Mouse (Mus musculus): ENCODE data around the gene Rdh5. TPM values are rescaled to one million over a fixed set of nuclear protein-coding genes. Genes with fewer than 3 reads are reported as not detected.

Rdh5 gene
- polyA plus RNA-seq, 1 experiment from 2014 or later = 9.9 TPM

DNA sequence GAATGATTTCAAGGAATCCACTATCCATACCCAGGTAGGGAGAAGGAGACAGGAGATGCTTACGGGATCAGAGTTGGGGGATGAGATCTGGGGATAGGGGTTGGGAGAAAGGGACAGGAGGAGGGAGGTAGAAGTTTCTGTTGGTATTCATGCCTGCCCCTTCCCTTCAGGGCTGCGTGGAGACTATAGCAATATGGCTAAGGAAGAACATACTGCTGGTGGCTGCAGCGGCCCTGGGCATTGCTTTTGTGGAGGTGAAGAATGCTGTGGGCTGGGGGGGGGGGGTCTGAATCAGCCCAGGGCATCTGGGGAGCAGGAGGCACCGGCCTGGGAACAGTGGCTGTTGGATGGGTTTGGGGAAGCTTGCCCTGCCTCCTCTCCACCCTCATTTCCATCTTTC is 10.4 kb downstream of the Rdh5 start:
- H3K27ac ChIP-seq = no peak overlapping the region
- peaks cover 30% of the 10 kb centered on the region for H3K4me1 ChIP-seq
- WGBS = 86% methylated on average over 4 of the region's 4 CpGs
- H3K27me3 ChIP-seq (ENCODE audit: insufficient read depth, poor library complexity, severe bottlenecking) = 0 out of 2 replicates have a peak, but pooled peaks cover 5% of the 10 kb centered on the region
- H3K4me3 ChIP-seq = no peak overlapping the region
- DNase-seq (ENCODE audit: low spot score) = no peak
- H3K9me3 ChIP-seq = no peaks in the 10 kb centered on the region
- peaks cover 56% of the 10 kb centered on the region for H3K36me3 ChIP-seq

DNA sequence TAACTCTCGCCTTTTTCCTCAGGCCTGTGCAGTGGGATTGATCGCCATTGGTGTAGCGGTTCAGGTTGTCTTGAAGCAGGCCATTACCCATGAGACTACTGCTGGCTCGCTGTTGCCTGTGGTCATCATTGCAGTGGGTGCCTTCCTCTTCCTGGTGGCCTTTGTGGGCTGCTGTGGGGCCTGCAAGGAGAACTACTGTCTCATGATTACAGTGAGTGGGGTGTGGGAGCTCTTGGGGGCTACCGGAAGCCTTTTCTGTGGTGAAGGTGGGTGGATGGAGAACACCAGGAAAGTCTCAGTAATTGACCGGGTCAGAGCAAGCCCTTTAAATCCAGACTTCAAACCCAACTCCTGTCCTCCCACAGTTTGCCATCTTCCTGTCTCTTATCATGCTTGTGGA is 11.3 kb downstream of the Rdh5 start:
- DNase-seq (ENCODE audit: low spot score) = no peak
- 82% methylated on average over 6 of the region's 6 CpGs for WGBS
- Histone ChIP-seq H3K4me3 (peak overlapping the region; percentile 5; the same call in 1 of the 2 replicates), H3K36me3 (peaks cover 49% of the 10 kb centered on the region), H3K4me1 (peaks cover 30% of the 10 kb centered on the region), H3K27ac (0 out of 2 replicates have a peak overlapping the region, but pooled peaks have one; percentile 3), H3K27me3 (ENCODE audit: insufficient read depth, poor library complexity, severe bottlenecking) (0 out of 2 replicates have a peak, but pooled peaks cover 5% of the 10 kb centered on the region), H3K9me3 (no peaks in the 10 kb centered on the region)

DNA sequence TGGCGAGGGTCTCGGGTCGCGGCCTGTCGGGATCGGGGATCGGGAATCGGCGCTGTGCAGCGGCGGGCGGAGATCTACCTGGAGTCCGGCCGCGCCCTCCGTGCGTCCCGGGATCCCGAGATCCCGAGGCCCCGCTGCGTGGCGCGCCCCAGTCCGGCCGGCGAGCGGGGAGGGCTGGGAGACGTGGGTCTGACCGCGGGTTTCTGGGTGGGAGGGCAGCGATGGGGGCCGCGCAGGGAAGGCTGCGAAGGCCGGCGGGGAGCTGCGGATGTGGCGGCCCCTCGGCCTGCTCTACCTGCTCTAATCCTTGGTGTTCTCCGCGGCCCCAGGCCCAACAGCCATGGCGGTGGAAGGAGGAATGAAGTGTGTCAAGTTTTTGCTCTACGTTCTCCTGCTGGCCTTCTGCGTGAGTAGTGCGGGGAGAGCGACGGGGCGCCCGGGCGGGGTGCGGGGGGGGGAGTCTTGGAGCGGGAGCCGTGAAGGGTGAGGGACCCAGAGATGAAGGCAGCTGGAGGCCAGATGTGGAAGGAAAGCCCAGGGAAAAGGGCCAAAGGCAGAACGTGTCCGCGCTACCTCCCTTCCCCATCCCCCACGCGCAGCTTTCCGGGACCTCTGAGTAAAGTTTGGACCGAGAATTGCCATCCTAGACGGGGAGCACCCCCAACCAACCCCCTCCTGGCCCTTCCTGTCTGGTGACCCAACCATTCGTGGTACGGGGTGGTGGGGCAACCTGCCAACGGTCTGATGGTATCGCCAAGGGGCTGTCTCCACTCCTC is 12.4 kb downstream of the Rdh5 start:
- H3K9me3 ChIP-seq = no peaks in the 10 kb centered on the region
- H3K27me3 ChIP-seq (ENCODE audit: insufficient read depth, poor library complexity, severe bottlenecking) = 0 out of 2 replicates have a peak, but pooled peaks cover 5% of the 10 kb centered on the region
- peak; percentile 79 for DNase-seq (ENCODE audit: low spot score)
- peaks cover 42% of the 10 kb centered on the region for H3K36me3 ChIP-seq
- H3K4me1 ChIP-seq = peaks cover 30% of the 10 kb centered on the region
- peak overlapping the region; percentile 96 for H3K27ac ChIP-seq
- H3K4me3 ChIP-seq = peak overlapping the region; percentile 90
- WGBS = 1% methylated on average over 65 of the region's 66 CpGs

DNA sequence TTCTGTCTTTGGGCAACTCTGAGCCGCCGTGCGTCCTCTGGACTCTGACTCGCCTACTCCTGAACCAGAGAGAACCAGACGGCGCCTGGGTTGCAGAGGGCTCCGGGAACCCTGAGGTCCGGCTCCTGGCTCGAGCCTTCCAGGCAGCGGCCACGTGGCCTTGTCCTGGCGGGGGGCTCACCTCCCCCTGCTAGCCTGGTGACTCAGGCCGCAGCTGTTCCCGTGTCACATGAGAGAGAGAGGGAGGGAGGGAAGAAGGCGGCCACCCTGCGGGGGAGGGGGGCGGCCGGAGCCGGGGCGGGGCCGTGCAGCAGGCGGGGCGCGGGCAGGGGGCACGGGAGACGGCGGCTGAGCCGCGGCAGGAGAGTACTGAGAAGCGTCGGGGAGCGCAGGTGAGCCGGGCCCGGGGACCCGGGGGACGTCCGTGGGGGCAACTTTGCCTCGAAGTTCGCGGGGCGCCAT is 13.1 kb downstream of the Rdh5 start:
- DNase-seq (ENCODE audit: low spot score) = peak; percentile 94
- Histone ChIP-seq H3K9me3 (no peaks in the 10 kb centered on the region), H3K27ac (peak overlapping the region; percentile 96), H3K4me1 (peaks cover 30% of the 10 kb centered on the region), H3K36me3 (peaks cover 36% of the 10 kb centered on the region), H3K27me3 (ENCODE audit: insufficient read depth, poor library complexity, severe bottlenecking) (0 out of 2 replicates have a peak, but pooled peaks cover 5% of the 10 kb centered on the region), H3K4me3 (peak overlapping the region; percentile 90)
- WGBS = under 1% methylated on average over 35 of the region's 41 CpGs

DNA sequence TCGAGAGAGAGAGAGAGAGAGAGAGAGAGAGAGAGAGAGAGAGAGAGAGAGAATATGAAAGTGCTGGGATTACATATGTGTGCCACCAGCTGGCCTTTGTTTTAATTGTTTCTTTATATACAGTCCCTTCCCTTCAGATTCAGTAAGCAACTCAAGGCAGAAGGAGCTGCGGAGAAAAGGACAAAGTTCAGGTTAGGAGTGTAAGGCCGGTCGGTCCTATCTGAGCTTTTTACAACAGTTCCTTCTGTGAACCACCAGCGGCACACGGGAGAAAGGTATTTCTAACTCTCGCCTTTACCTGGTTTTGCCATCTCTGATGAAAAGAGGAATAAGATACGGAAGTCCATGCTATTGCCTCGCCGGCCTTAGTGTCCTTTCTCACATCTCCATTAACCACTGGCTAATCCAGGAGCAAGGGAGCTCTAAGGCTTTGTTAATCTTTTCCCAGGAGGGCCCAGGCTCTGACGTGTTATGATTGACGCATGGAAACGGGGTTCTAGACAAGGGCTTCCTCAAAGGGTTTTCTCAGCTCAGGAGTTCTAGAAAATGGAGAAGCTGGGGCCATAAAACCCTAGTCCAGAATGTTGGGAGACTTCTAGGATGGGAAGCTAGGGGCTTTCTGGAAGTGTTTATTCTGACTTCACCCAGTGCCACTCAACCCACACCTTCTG is 13.8 kb downstream of the Rdh5 start:
- Histone ChIP-seq H3K9me3 (no peaks in the 10 kb centered on the region), H3K27ac (peak overlapping the region; percentile 96), H3K4me1 (peaks cover 30% of the 10 kb centered on the region), H3K27me3 (ENCODE audit: insufficient read depth, poor library complexity, severe bottlenecking) (0 out of 2 replicates have a peak, but pooled peaks cover 5% of the 10 kb centered on the region), H3K36me3 (peaks cover 29% of the 10 kb centered on the region), H3K4me3 (peak overlapping the region; percentile 90)
- DNase-seq (ENCODE audit: low spot score) = no peak
- 55% methylated on average over 13 of the region's 13 CpGs for WGBS

DNA sequence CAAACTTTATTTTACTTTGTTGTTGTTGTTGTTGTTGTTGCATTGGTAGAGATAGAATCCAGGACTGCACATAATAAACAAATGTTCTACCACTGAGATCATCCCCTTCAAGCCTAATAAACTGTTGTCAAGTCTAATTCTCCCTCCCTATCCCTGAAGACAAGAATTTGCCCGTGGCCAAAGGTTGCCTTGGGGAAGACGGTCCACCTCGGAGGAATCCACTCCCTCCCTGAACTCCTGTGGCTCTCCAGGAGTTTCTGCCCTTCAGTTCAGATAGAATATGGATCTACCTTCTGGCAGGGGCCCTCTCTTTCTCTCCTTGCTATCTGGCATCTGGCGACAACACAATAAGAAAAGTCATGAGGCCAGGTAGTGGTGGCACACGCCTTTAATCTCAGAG is 17.9 kb downstream of the Rdh5 start:
- 0 out of 2 replicates have a peak, but pooled peaks cover 5% of the 10 kb centered on the region for H3K27me3 ChIP-seq (ENCODE audit: insufficient read depth, poor library complexity, severe bottlenecking)
- H3K9me3 ChIP-seq = no peaks in the 10 kb centered on the region
- H3K27ac ChIP-seq = no peak overlapping the region
- WGBS = 69% methylated on average over 5 of the region's 5 CpGs
- peaks cover 8% of the 10 kb centered on the region for H3K4me1 ChIP-seq
- no peak for DNase-seq (ENCODE audit: low spot score)
- H3K36me3 ChIP-seq = no peaks in the 10 kb centered on the region
- H3K4me3 ChIP-seq = no peak overlapping the region

DNA sequence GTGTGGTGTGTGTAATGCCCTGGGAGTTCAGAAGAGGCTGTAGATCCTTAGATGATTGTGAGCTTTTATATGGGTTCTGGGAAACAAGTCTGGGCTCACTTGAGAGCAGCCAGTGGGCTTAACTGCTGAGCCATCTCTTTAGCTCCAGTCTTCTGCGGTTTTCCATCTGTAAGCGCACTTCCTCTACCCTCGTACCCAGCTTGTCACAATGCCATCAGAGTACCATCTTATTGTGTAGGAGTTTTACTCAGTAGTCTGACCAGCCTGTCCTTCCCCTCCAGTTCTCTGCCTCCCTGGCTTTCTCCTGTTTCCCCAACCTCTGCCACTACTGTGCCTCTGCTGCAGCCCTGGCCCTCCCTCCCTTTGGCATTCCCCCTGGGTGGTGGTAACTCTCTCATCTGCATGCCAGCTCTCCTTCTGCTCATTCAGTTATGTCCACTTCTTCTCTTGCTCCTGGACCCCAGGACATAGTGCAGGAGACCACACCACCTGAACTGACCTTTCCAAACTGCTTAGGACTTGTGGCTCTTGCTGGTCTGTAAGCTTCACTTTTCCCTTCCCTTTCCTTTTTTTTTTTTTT is 20.2 kb downstream of the Rdh5 start:
- H3K4me3 ChIP-seq = no peak overlapping the region
- no peaks in the 10 kb centered on the region for H3K36me3 ChIP-seq
- H3K4me1 ChIP-seq = no peaks in the 10 kb centered on the region
- peaks cover 2% of the 10 kb centered on the region; the same call in 1 of the 2 replicates for H3K27me3 ChIP-seq (ENCODE audit: insufficient read depth, poor library complexity, severe bottlenecking)
- WGBS = 78% methylated on average over 3 of the region's 3 CpGs
- H3K9me3 ChIP-seq = no peaks in the 10 kb centered on the region
- DNase-seq (ENCODE audit: low spot score) = no peak
- H3K27ac ChIP-seq = no peak overlapping the region

DNA sequence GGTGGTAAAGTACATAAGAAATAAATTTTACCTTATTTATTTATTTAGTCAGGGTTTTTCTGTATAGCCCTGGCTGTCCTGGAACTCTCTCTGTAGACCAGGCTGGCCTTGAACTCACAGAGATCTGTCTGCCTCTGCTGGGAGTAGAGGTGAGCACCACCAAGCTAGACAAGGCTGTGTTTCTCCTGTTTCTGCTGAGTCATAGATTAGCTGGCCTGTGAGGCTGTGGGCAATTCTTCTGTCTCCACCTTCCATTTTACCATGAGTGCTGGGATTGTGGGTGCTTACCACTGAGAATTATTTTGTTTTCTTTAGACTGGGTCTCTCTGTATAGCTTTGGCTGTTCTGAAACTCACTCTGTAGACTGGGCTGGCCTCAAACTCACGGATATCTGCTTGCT is 21.3 kb downstream of the Rdh5 start:
- DNase-seq (ENCODE audit: low spot score) = no peak
- no peaks in the 10 kb centered on the region; the same call in 1 of the 2 replicates for H3K4me1 ChIP-seq
- WGBS = 74% methylated on average over 1 of the region's 1 CpGs
- H3K9me3 ChIP-seq = no peaks in the 10 kb centered on the region
- no peaks in the 10 kb centered on the region for H3K36me3 ChIP-seq
- H3K27me3 ChIP-seq (ENCODE audit: insufficient read depth, poor library complexity, severe bottlenecking) = peaks cover 13% of the 10 kb centered on the region
- H3K27ac ChIP-seq = no peak overlapping the region
- H3K4me3 ChIP-seq = no peak overlapping the region

DNA sequence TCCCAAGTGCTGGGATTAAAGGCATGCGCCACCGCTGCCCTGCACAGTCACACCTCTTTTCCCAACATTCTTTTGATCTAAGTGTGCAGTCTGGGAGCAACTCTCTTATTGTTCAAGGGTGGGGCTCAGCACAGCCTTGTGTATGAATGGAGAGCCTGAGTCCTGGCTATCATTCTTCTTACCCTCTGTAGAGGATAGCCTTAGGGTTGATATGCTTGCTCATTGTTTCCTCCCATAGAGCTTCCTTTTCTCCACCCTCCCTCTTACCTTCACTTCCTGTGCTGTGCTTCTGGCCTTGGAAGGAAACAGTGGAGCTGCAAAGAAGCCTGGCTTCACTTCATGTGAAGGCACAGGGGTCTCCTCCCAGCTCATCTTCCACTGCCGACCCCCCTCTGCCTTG is 22.0 kb downstream of the Rdh5 start, which contains the start of gene Cd63:
TSS of gene Cd63 (plus strand) at position 292 of the 400 bp plus-strand sequence.
- Histone ChIP-seq H3K36me3 (no peaks in the 10 kb centered on the region), H3K4me1 (peaks cover 6% of the 10 kb centered on the region; the same call in 1 of the 2 replicates), H3K4me3 (no peak within 1 kb of the TSS), H3K27ac (no peak within 1 kb of the TSS), H3K9me3 (no peaks in the 10 kb centered on the region), H3K27me3 (ENCODE audit: insufficient read depth, poor library complexity, severe bottlenecking) (peaks cover 20% of the 10 kb centered on the region)
- 89% methylated on average over 3 of the region's 3 CpGs for WGBS
- no peak for DNase-seq (ENCODE audit: low spot score)

DNA sequence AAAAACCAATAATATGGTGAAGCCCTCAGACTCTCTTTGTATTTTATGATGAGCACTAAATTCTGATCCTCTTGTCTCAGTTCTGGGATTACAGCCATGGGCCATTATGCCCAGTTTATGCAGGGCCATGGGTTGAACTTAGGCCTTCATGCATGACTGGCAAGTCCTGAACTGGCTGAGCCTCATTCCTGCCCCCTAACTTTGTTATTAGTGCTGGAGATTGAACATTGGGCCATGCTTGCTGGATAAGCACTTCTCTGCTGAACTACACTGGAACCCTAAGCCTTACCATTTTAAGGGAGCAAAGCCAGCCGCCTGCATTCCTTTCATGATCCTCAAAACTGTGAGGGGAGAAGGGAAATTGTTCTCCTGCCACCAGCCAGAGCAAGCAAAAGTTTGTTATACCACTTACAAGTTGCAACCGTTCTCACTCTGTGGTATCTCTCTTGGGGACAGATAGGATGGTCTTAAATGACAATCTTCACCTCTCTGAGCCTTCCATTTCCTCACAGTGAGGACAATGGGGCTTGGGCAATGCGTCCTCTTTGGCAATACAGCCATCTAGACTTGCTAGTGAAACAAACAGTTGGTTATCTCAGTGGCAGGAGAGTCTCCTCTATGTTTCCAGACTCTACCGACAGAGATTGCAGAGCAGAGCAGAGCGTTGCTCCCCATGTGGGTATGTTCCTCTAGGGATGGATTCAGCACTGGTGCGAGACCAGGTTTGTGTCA is 22.8 kb downstream of the Rdh5 start:
- H3K36me3 ChIP-seq = no peaks in the 10 kb centered on the region
- no peak overlapping the region for H3K27ac ChIP-seq
- H3K27me3 ChIP-seq (ENCODE audit: insufficient read depth, poor library complexity, severe bottlenecking) = peaks cover 21% of the 10 kb centered on the region
- WGBS = 54% methylated on average over 6 of the region's 6 CpGs
- no peak overlapping the region for H3K4me3 ChIP-seq
- no peaks in the 10 kb centered on the region for H3K9me3 ChIP-seq
- DNase-seq (ENCODE audit: low spot score) = no peak
- H3K4me1 ChIP-seq = peaks cover 12% of the 10 kb centered on the region; the same call in 1 of the 2 replicates

DNA sequence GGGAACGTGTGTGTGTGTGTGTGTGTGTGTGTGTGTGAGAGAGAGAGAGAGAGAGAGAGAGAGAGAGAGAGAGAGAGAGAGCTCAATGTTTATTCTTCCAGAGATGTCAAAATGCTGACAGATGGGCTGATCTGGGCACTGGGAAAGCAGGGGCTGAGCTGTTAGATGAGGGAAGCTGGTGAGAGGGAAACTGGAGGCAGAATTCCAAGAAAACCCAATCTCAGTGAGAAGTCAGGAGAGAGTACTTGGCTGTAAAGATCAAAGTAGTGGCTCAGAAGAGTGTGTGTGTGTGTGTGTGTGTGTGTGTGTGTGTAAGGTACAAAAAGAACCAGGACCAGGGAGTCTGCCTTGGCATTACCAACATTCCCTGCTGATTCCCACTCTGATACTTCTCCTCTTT is 25.2 kb downstream of the Rdh5 start:
- no peak overlapping the region for H3K4me3 ChIP-seq
- no peaks in the 10 kb centered on the region for H3K36me3 ChIP-seq
- no peak for DNase-seq (ENCODE audit: low spot score)
- WGBS = 30% methylated on average over 1 of the region's 1 CpGs
- H3K27me3 ChIP-seq (ENCODE audit: insufficient read depth, poor library complexity, severe bottlenecking) = peaks cover 27% of the 10 kb centered on the region
- peaks cover 14% of the 10 kb centered on the region; the same call in 1 of the 2 replicates for H3K4me1 ChIP-seq
- H3K27ac ChIP-seq = no peak overlapping the region
- H3K9me3 ChIP-seq = no peaks in the 10 kb centered on the region

DNA sequence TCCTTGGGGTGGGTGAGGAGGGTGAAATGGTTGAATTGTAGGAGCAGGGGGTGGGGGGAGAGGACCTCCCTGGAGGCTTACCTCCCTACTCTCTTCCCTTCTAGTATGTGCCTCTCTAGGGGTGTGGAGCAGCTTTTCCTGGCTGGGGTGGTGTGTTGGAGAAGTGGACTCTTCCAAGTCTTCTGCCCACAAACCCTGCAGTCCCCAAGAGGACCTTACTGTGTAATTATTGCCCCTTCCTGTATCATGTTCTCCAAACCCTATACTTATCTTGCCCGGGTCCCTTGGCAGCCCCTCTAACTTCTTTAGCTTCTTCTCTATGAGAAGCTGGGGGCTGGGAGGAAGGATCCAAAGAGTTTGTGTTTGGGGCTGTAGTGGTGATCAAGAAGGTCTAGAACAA is 25.9 kb downstream of the Rdh5 start:
- Histone ChIP-seq H3K27ac (no peak overlapping the region), H3K36me3 (no peaks in the 10 kb centered on the region), H3K4me1 (peaks cover 16% of the 10 kb centered on the region; the same call in 1 of the 2 replicates), H3K4me3 (no peak overlapping the region), H3K9me3 (no peaks in the 10 kb centered on the region), H3K27me3 (ENCODE audit: insufficient read depth, poor library complexity, severe bottlenecking) (peaks cover 27% of the 10 kb centered on the region)
- DNase-seq (ENCODE audit: low spot score) = no peak
- WGBS = 38% methylated on average over 1 of the region's 1 CpGs
